Mouse (Mus musculus) ES-E14 (cell line): Measurements from ENCODE around the gene Ahsg.

ENCODE experiments used
- CHD2 ChIP-seq: IDR thresholded peaks from 2 replicates; pipeline ENCODE4 v1.6.1; 2014; ENCODE audit warnings: mild to moderate bottlenecking, low read depth, low read length, inconsistent platforms
- HCFC1 ChIP-seq: IDR thresholded peaks from 2 replicates; pipeline ENCODE4 v1.6.1; 2012; ENCODE audit warnings: low read length, inconsistent platforms, borderline replicate concordance; ENCODE audit not compliant: insufficient read depth
- MAFK ChIP-seq: IDR thresholded peaks from 2 replicates; pipeline ENCODE4 v1.6.1; 2014; ENCODE audit warnings: mild to moderate bottlenecking, low read depth, low read length, inconsistent platforms; ENCODE audit not compliant: insufficient read depth
- ZNF384 ChIP-seq: IDR thresholded peaks from 2 replicates; pipeline ENCODE4 v1.6.1; 2012; ENCODE audit warnings: low read depth, low read length, inconsistent platforms

- TF ChIP-seq MAFK: no peak
- TF ChIP-seq CHD2: no peak
- TF ChIP-seq HCFC1: no peak
- TF ChIP-seq ZNF384: no peak
Measured at GRCm38 (mm10) chr16:22852709-22853108, 38.4 kb upstream of the Ahsg start.
